Mouse (Mus musculus): ENCODE measurements around the gene Cdh11. TPM values are rescaled to one million over a fixed set of nuclear protein-coding genes. Genes with fewer than 3 reads are reported as not detected.

The Cdh11 gene
- polyA plus RNA-seq, 1 experiment from 2014 or later, result 89.4 TPM

GRCm38 (mm10) chr8:102726206-102726935 is 59.1 kb downstream of the Cdh11 start:
- H3K27me3 ChIP-seq (replicated peaks; ENCODE audit: insufficient read depth, low read length), result no peaks in the 10 kb centered on the region
- no peaks in the 10 kb centered on the region for H3K36me3 ChIP-seq (ENCODE audit: insufficient read depth, low read length)
- H3K4me1 ChIP-seq (ENCODE audit: insufficient read depth, low read depth, low read length), result no peaks in the 10 kb centered on the region
- WGBS, result 63% methylated on average over 10 of the region's 10 CpGs
- no peak overlapping the region for H3K4me3 ChIP-seq (ENCODE audit: low read depth, low read length)
- ATAC-seq (no peak), DNase-seq (ENCODE audit: low spot score) (no peak)
- no peak overlapping the region for H3K9ac ChIP-seq (replicated peaks; ENCODE audit: low read depth)
- H3K4me2 ChIP-seq (replicated peaks; ENCODE audit: low read depth, low read length), result no peak overlapping the region
- no peaks in the 10 kb centered on the region for H3K9me3 ChIP-seq (ENCODE audit: low read length)
- TF ChIP-seq CTCF (IDR thresholded peaks at IDR 0.05) (no peak), EP300 (IDR thresholded peaks at IDR 0.05) (no peak)
- no peak overlapping the region for H3K27ac ChIP-seq (ENCODE audit: low read length)

- no peak for DNase-seq (ENCODE audit: low spot score)
- Histone ChIP-seq H3K4me1 (ENCODE audit: insufficient read depth, low read depth, low read length) (no peaks in the 10 kb centered on the region), H3K27me3 (replicated peaks; ENCODE audit: insufficient read depth, low read length) (no peaks in the 10 kb centered on the region), H3K9ac (replicated peaks; ENCODE audit: low read depth) (no peak overlapping the region), H3K27ac (ENCODE audit: low read length) (no peak overlapping the region), H3K36me3 (ENCODE audit: insufficient read depth, low read length) (no peaks in the 10 kb centered on the region), H3K4me2 (replicated peaks; ENCODE audit: low read depth, low read length) (no peak overlapping the region), H3K9me3 (ENCODE audit: low read length) (no peaks in the 10 kb centered on the region), H3K4me3 (ENCODE audit: low read depth, low read length) (no peak overlapping the region)
- no peak for ATAC-seq
- WGBS, result 70% methylated on average over 3 of the region's 3 CpGs
- TF ChIP-seq EP300 (IDR thresholded peaks at IDR 0.05) (no peak), CTCF (IDR thresholded peaks at IDR 0.05) (no peak)
Observed at GRCm38 (mm10) chr8:102725496-102725895, 59.9 kb downstream of the Cdh11 start.

GRCm38 (mm10) chr8:102715956-102716355 is 69.5 kb downstream of the Cdh11 start:
- no peak overlapping the region for H3K9ac ChIP-seq (replicated peaks; ENCODE audit: low read depth)
- 37% methylated on average over 4 of the region's 4 CpGs for WGBS
- TF ChIP-seq EP300 (IDR thresholded peaks at IDR 0.05) (no peak), CTCF (IDR thresholded peaks at IDR 0.05) (no peak)
- no peak overlapping the region for H3K4me2 ChIP-seq (replicated peaks; ENCODE audit: low read depth, low read length)
- peaks cover 3% of the 10 kb centered on the region; the same call in 1 of the 2 replicates for H3K4me1 ChIP-seq (ENCODE audit: insufficient read depth, low read depth, low read length)
- no peak overlapping the region for H3K4me3 ChIP-seq (ENCODE audit: low read depth, low read length)
- no peaks in the 10 kb centered on the region for H3K36me3 ChIP-seq (ENCODE audit: insufficient read depth, low read length)
- H3K9me3 ChIP-seq (ENCODE audit: low read length), result no peaks in the 10 kb centered on the region
- no peaks in the 10 kb centered on the region for H3K27me3 ChIP-seq (replicated peaks; ENCODE audit: insufficient read depth, low read length)
- H3K27ac ChIP-seq (ENCODE audit: low read length), result no peak overlapping the region
- ATAC-seq, result peak; percentile 23; the same call in 1 of the 2 replicates
- DNase-seq (ENCODE audit: low spot score), result no peak

- Histone ChIP-seq H3K27me3 (replicated peaks; ENCODE audit: insufficient read depth, low read length) (no peaks in the 10 kb centered on the region), H3K27ac (ENCODE audit: low read length) (no peak overlapping the region), H3K9ac (replicated peaks; ENCODE audit: low read depth) (no peak overlapping the region), H3K9me3 (ENCODE audit: low read length) (no peaks in the 10 kb centered on the region), H3K36me3 (ENCODE audit: insufficient read depth, low read length) (no peaks in the 10 kb centered on the region), H3K4me1 (ENCODE audit: insufficient read depth, low read depth, low read length) (peaks cover 3% of the 10 kb centered on the region; the same call in 1 of the 2 replicates), H3K4me2 (replicated peaks; ENCODE audit: low read depth, low read length) (no peak overlapping the region), H3K4me3 (ENCODE audit: low read depth, low read length) (no peak overlapping the region)
- WGBS, result 20% methylated on average over 7 of the region's 7 CpGs
- TF ChIP-seq EP300 (IDR thresholded peaks at IDR 0.05) (0 out of 2 replicates have a peak, but pooled peaks have one; percentile 20), CTCF (IDR thresholded peaks at IDR 0.05) (no peak)
- peak; percentile 23 for DNase-seq (ENCODE audit: low spot score)
- ATAC-seq, result no peak
Observed at GRCm38 (mm10) chr8:102707305-102707704, 78.1 kb downstream of the Cdh11 start.

GRCm38 (mm10) chr8:102705376-102705905 is 80.0 kb downstream of the Cdh11 start:
- H3K4me2 ChIP-seq (replicated peaks; ENCODE audit: low read depth, low read length), result no peak overlapping the region
- H3K4me1 ChIP-seq (ENCODE audit: insufficient read depth, low read depth, low read length), result no peaks in the 10 kb centered on the region
- TF ChIP-seq EP300 (IDR thresholded peaks at IDR 0.05) (no peak), CTCF (IDR thresholded peaks at IDR 0.05) (no peak)
- H3K36me3 ChIP-seq (ENCODE audit: insufficient read depth, low read length), result no peaks in the 10 kb centered on the region
- H3K27ac ChIP-seq (ENCODE audit: low read length), result no peak overlapping the region
- no peak overlapping the region for H3K9ac ChIP-seq (replicated peaks; ENCODE audit: low read depth)
- 61% methylated on average over 7 of the region's 7 CpGs for WGBS
- ATAC-seq (no peak), DNase-seq (ENCODE audit: low spot score) (no peak)
- H3K9me3 ChIP-seq (ENCODE audit: low read length), result no peaks in the 10 kb centered on the region
- no peaks in the 10 kb centered on the region for H3K27me3 ChIP-seq (replicated peaks; ENCODE audit: insufficient read depth, low read length)
- H3K4me3 ChIP-seq (ENCODE audit: low read depth, low read length), result no peak overlapping the region

DNA sequence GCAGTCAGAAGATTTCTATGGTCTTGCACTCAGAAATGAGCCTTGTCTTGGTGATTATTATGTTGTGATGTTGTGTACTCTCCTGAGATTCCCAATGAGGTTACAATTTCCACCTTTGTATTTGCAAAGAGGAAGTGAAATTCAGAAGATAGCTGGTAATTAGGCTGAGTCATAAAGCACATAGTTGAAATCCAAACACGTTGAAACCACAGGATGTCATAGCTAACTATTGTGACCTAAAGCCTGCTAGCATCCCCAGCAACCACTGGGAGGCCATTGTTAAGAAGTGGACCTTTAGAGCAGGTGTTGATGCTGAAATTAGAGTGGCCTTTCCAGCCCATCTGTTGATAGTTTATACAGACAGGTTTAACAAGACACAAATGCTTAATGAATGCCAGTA is 85.2 kb downstream of the Cdh11 start:
- H3K36me3 ChIP-seq (ENCODE audit: insufficient read depth, low read length), result no peaks in the 10 kb centered on the region
- 39% methylated on average over 1 of the region's 1 CpGs for WGBS
- no peaks in the 10 kb centered on the region for H3K9me3 ChIP-seq (ENCODE audit: low read length)
- H3K27me3 ChIP-seq (replicated peaks; ENCODE audit: insufficient read depth, low read length), result no peaks in the 10 kb centered on the region
- H3K27ac ChIP-seq (ENCODE audit: low read length), result no peak overlapping the region
- no peak overlapping the region for H3K9ac ChIP-seq (replicated peaks; ENCODE audit: low read depth)
- TF ChIP-seq EP300 (IDR thresholded peaks at IDR 0.05) (no peak), CTCF (IDR thresholded peaks at IDR 0.05) (no peak)
- H3K4me2 ChIP-seq (replicated peaks; ENCODE audit: low read depth, low read length), result no peak overlapping the region
- H3K4me3 ChIP-seq (ENCODE audit: low read depth, low read length), result no peak overlapping the region
- DNase-seq (ENCODE audit: low spot score) (no peak), ATAC-seq (no peak)
- H3K4me1 ChIP-seq (ENCODE audit: insufficient read depth, low read depth, low read length), result no peaks in the 10 kb centered on the region

All from lung, postnatal 0 days (tissue).